Mouse (Mus musculus): ENCODE data around the gene Frat2. TPM values are rescaled to one million over a fixed set of nuclear protein-coding genes. Genes with fewer than 3 reads are reported as not detected.
A peak's percentile ranks its signal among the peaks of the same experiment; 100 is the strongest.

The Frat2 gene
- 1.9 and 2.8 TPM in 2 replicates for polyA plus RNA-seq (2015; fragmentation: Nextera tagmentation; extraction: Ambion mirVana)

- H3K27ac ChIP-seq (ENCODE audit: low read length): peak within 1 kb of the TSS; percentile 74
- peak within 1 kb of the TSS; percentile 73 for H3K4me3 ChIP-seq (ENCODE audit: low read length)
- under 1% methylated on average over 72 of the region's 72 CpGs for WGBS
- H3K4me1 ChIP-seq (ENCODE audit: control insufficient read depth, insufficient read depth, low read length): peaks cover 6% of the 10 kb centered on the region
- H3K27me3 ChIP-seq (ENCODE audit: control insufficient read depth, insufficient read depth, low read length): no peaks in the 10 kb centered on the region
- H3K9me3 ChIP-seq (replicated peaks; ENCODE audit: control insufficient read depth, low read length): no peaks in the 10 kb centered on the region
- H3K9ac ChIP-seq (ENCODE audit: low read length): peak within 1 kb of the TSS; percentile 75
- H3K36me3 ChIP-seq (ENCODE audit: control insufficient read depth, insufficient read depth): no peaks in the 10 kb centered on the region
- ATAC-seq (replicated peaks; ENCODE audit: extremely low read depth, insufficient read depth, low FRiP score): peak; percentile 95
- peak within 1 kb of the TSS; percentile 97 for H3K4me2 ChIP-seq (ENCODE audit: low read depth, low read length)
Observed at GRCm38 (mm10) chr19:41847992-41848851, at the start of gene Frat2. TSS of gene Frat2 (minus strand) at chr19:41848132.

DNA sequence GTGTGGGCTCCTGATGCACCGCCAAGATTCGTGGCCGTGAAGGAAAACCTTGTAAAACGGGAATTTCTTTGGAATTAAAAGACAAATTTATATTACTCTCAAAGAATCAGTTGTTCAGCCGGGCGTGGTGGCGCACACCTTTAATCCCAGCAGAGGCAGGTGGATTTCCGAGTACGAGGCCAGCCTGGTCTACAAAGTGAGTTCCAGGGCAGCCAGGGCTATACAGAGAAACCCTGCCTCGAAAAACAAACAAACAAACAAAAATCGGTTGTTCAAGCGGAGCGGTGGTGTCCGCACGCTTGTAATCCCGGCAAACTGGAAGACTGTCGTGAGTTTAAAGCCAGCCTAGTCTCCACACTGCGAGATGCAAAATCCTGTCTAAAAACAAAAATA lies 48.4 kb upstream of the Frat2 start:
- no peak for ATAC-seq (replicated peaks; ENCODE audit: extremely low read depth, insufficient read depth, low FRiP score)
- Histone ChIP-seq H3K9me3 (replicated peaks; ENCODE audit: control insufficient read depth, low read length) (no peaks in the 10 kb centered on the region), H3K27me3 (ENCODE audit: control insufficient read depth, insufficient read depth, low read length) (no peaks in the 10 kb centered on the region), H3K9ac (ENCODE audit: low read length) (peak overlapping the region; percentile 68), H3K4me3 (ENCODE audit: low read length) (peak overlapping the region; percentile 60), H3K27ac (ENCODE audit: low read length) (no peak overlapping the region), H3K4me2 (ENCODE audit: low read depth, low read length) (peak overlapping the region; percentile 92), H3K4me1 (ENCODE audit: control insufficient read depth, insufficient read depth, low read length) (peaks cover 15% of the 10 kb centered on the region), H3K36me3 (ENCODE audit: control insufficient read depth, insufficient read depth) (no peaks in the 10 kb centered on the region; the same call in 1 of the 2 replicates)
- WGBS: 16% methylated on average over 18 of the region's 18 CpGs

DNA sequence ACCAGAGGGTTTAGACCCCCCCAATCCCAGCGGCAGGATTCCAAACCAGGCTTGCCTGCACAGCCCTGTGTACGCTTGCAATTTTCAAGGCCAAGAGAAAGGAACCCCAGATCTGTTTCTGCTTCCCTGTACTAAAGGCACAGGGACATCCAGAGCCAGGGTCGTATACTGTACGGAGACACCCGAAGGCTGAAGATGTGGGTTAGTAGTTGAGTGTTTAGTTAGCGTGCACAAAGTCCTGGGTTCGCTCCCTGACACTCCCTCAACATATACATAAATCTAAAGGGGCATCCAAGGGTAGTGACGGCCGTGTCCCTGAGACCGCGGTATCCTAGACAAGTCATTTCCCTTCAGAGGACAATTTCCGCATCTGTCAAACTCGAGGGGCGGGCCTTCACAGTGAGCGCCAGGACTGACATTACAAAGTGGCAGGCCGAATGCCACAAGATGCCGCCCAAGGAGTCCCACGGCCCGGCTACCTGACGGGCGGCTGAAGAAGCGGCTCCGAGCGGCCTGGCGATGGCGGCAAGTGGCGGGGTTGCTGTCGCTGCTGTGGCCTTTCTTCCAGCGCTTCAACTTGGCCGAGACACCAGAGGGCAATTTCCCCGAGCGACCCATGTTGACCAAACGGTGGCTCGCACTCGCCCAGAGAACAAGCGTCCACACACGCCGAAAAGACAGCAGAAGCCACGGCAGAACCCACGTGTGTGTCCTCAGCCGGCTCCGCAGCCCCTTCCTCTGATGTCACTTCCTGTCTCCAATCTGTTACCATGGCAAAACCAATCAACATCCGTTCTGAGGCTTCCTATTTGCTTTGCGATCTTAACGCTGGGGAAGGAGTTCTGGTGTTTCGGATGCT lies 47.8 kb upstream of the Frat2 start, which contains the start of gene Rrp12:
TSS of gene Rrp12 (minus strand) at position 714 of the 859 bp plus-strand sequence.
- peaks cover 15% of the 10 kb centered on the region for H3K4me1 ChIP-seq (ENCODE audit: control insufficient read depth, insufficient read depth, low read length)
- H3K4me2 ChIP-seq (ENCODE audit: low read depth, low read length): peak within 1 kb of the TSS; percentile 92
- H3K36me3 ChIP-seq (ENCODE audit: control insufficient read depth, insufficient read depth): peaks cover 3% of the 10 kb centered on the region; the same call in 1 of the 2 replicates
- peak within 1 kb of the TSS; percentile 60 for H3K4me3 ChIP-seq (ENCODE audit: low read length)
- no peaks in the 10 kb centered on the region for H3K27me3 ChIP-seq (ENCODE audit: control insufficient read depth, insufficient read depth, low read length)
- H3K9ac ChIP-seq (ENCODE audit: low read length): peak within 1 kb of the TSS; percentile 68
- ATAC-seq (replicated peaks; ENCODE audit: extremely low read depth, insufficient read depth, low FRiP score): peak; percentile 90
- H3K27ac ChIP-seq (ENCODE audit: low read length): no peak within 1 kb of the TSS
- WGBS: 1% methylated on average over 46 of the region's 46 CpGs
- H3K9me3 ChIP-seq (replicated peaks; ENCODE audit: control insufficient read depth, low read length): no peaks in the 10 kb centered on the region

DNA sequence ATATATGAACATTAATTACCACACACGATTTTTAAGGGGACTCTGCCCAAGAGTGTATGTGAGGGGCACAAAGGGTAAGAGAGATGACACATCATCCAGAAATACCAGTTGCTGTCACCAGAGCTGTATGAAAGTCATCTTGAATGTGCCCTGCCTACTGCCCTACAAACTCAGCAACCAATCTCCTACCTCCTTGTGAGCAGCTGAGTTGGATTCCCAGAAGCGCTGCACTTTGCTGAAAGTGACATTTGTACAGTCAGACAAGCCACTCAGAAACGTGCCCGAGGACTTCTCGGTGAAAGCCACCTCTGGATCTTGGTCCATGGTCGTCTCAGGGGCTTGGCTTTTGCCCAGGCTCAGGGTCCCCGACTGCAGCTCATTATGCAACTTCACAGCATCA lies 47.0 kb upstream of the Frat2 start:
- Histone ChIP-seq H3K4me3 (ENCODE audit: low read length) (peak overlapping the region; percentile 60), H3K27ac (ENCODE audit: low read length) (no peak overlapping the region), H3K36me3 (ENCODE audit: control insufficient read depth, insufficient read depth) (peaks cover 4% of the 10 kb centered on the region; the same call in 1 of the 2 replicates), H3K4me2 (ENCODE audit: low read depth, low read length) (peak overlapping the region; percentile 92), H3K27me3 (ENCODE audit: control insufficient read depth, insufficient read depth, low read length) (no peaks in the 10 kb centered on the region), H3K9me3 (replicated peaks; ENCODE audit: control insufficient read depth, low read length) (no peaks in the 10 kb centered on the region), H3K9ac (ENCODE audit: low read length) (peak overlapping the region; percentile 57), H3K4me1 (ENCODE audit: control insufficient read depth, insufficient read depth, low read length) (peaks cover 15% of the 10 kb centered on the region)
- WGBS: 31% methylated on average over 7 of the region's 7 CpGs
- no peak for ATAC-seq (replicated peaks; ENCODE audit: extremely low read depth, insufficient read depth, low FRiP score)

- H3K4me3 ChIP-seq (ENCODE audit: low read length): no peak overlapping the region
- H3K9ac ChIP-seq (ENCODE audit: low read length): no peak overlapping the region
- no peaks in the 10 kb centered on the region for H3K9me3 ChIP-seq (replicated peaks; ENCODE audit: control insufficient read depth, low read length)
- H3K27ac ChIP-seq (ENCODE audit: low read length): no peak overlapping the region
- no peak overlapping the region for H3K4me2 ChIP-seq (ENCODE audit: low read depth, low read length)
- no peaks in the 10 kb centered on the region for H3K27me3 ChIP-seq (ENCODE audit: control insufficient read depth, insufficient read depth, low read length)
- no peak for ATAC-seq (replicated peaks; ENCODE audit: extremely low read depth, insufficient read depth, low FRiP score)
- no peaks in the 10 kb centered on the region for H3K4me1 ChIP-seq (ENCODE audit: control insufficient read depth, insufficient read depth, low read length)
- H3K36me3 ChIP-seq (ENCODE audit: control insufficient read depth, insufficient read depth): peaks cover 36% of the 10 kb centered on the region
Observed at GRCm38 (mm10) chr19:41888191-41888590, 40.3 kb upstream of the Frat2 start.

- H3K9me3 ChIP-seq (replicated peaks; ENCODE audit: control insufficient read depth, low read length): no peaks in the 10 kb centered on the region
- no peaks in the 10 kb centered on the region for H3K27me3 ChIP-seq (ENCODE audit: control insufficient read depth, insufficient read depth, low read length)
- ATAC-seq (replicated peaks; ENCODE audit: extremely low read depth, insufficient read depth, low FRiP score): no peak
- no peaks in the 10 kb centered on the region for H3K4me1 ChIP-seq (ENCODE audit: control insufficient read depth, insufficient read depth, low read length)
- no peak overlapping the region for H3K4me3 ChIP-seq (ENCODE audit: low read length)
- H3K4me2 ChIP-seq (ENCODE audit: low read depth, low read length): no peak overlapping the region
- WGBS: 87% methylated on average over 9 of the region's 9 CpGs
- H3K9ac ChIP-seq (ENCODE audit: low read length): no peak overlapping the region
- H3K27ac ChIP-seq (ENCODE audit: low read length): no peak overlapping the region
- H3K36me3 ChIP-seq (ENCODE audit: control insufficient read depth, insufficient read depth): peaks cover 30% of the 10 kb centered on the region
Observed at GRCm38 (mm10) chr19:41883882-41884281, 36.0 kb upstream of the Frat2 start.

- no peak for ATAC-seq (replicated peaks; ENCODE audit: extremely low read depth, insufficient read depth, low FRiP score)
- H3K4me1 ChIP-seq (ENCODE audit: control insufficient read depth, insufficient read depth, low read length): no peaks in the 10 kb centered on the region
- WGBS: 98% methylated on average over 4 of the region's 4 CpGs
Observed at GRCm38 (mm10) chr19:41881842-41882241, 33.9 kb upstream of the Frat2 start.

GRCm38 (mm10) chr19:41874356-41874755 lies 26.4 kb upstream of the Frat2 start:
- Histone ChIP-seq H3K4me2 (ENCODE audit: low read depth, low read length) (no peak overlapping the region), H3K4me1 (ENCODE audit: control insufficient read depth, insufficient read depth, low read length) (no peaks in the 10 kb centered on the region), H3K27ac (ENCODE audit: low read length) (no peak overlapping the region), H3K36me3 (ENCODE audit: control insufficient read depth, insufficient read depth) (peaks cover 33% of the 10 kb centered on the region), H3K9me3 (replicated peaks; ENCODE audit: control insufficient read depth, low read length) (no peaks in the 10 kb centered on the region), H3K9ac (ENCODE audit: low read length) (no peak overlapping the region), H3K4me3 (ENCODE audit: low read length) (no peak overlapping the region), H3K27me3 (ENCODE audit: control insufficient read depth, insufficient read depth, low read length) (no peaks in the 10 kb centered on the region)
- 88% methylated on average over 14 of the region's 14 CpGs for WGBS
- ATAC-seq (replicated peaks; ENCODE audit: extremely low read depth, insufficient read depth, low FRiP score): 0 out of 2 replicates have a peak, but pooled peaks have one; percentile 37

More at GRCm38 (mm10) chr19:41881842-41882241, 33.9 kb upstream of the Frat2 start:
- no peaks in the 10 kb centered on the region for H3K27me3 ChIP-seq (ENCODE audit: control insufficient read depth, insufficient read depth, low read length)
- H3K4me2 ChIP-seq (ENCODE audit: low read depth, low read length): no peak overlapping the region
- H3K4me3 ChIP-seq (ENCODE audit: low read length): no peak overlapping the region
- no peak overlapping the region for H3K9ac ChIP-seq (ENCODE audit: low read length)
- no peaks in the 10 kb centered on the region for H3K9me3 ChIP-seq (replicated peaks; ENCODE audit: control insufficient read depth, low read length)
- H3K36me3 ChIP-seq (ENCODE audit: control insufficient read depth, insufficient read depth): peaks cover 31% of the 10 kb centered on the region
- H3K27ac ChIP-seq (ENCODE audit: low read length): no peak overlapping the region
